Mouse (Mus musculus): ENCODE data around the gene Coro2a. TPM values are rescaled to one million over a fixed set of nuclear protein-coding genes. Genes with fewer than 3 reads are reported as not detected.
"Not testable (repeated sequence)": the region's sequence is repeated elsewhere in the genome, so short reads cannot be mapped to it uniquely, and the experiment has no call there.

Coro2a gene
- 100 to 1,000 TPM in 16 of 26 experiments, 10 to 100 TPM in 10; 19.8 to 277 (median 119) TPM for total RNA-seq (2018; cell fraction: chromatin; rRNA removed)
- 10 to 100 TPM; 44.6 to 93.4 (median 63.3) TPM for total RNA-seq (2018; cell fraction: cytosol; rRNA removed)
- 100 to 1,000 TPM in 9 of 26 experiments, 10 to 100 TPM in 17; 29.9 to 258 (median 87.1) TPM for total RNA-seq (2018; cell fraction: nucleus; rRNA removed)
- polyA plus RNA-seq (2018), result 34.5 to 36.9 TPM (median 35.4 TPM) in 3 replicates

- 0% methylated on average over 33 of the region's 66 CpGs for WGBS (ENCODE audit: missing documents)
- peak within 1 kb of the TSS; percentile 19; the same call in 1 of the 2 replicates for H3K27ac ChIP-seq
- peaks cover 46% of the 10 kb centered on the region for H3K79me2 ChIP-seq (ENCODE audit: inconsistent target)
- H3K4me3 ChIP-seq (ENCODE audit: inconsistent target), result peak within 1 kb of the TSS; percentile 56
- H3K36me3 ChIP-seq (ENCODE audit: inconsistent target), result no peaks in the 10 kb centered on the region
These were observed at the start of gene Coro2a for GRCm38 (mm10) chr4:46601844-46602423. Coro2a (minus strand) TSS chr4:46602202.

- peaks cover 46% of the 10 kb centered on the region for H3K79me2 ChIP-seq (ENCODE audit: inconsistent target)
- no peaks in the 10 kb centered on the region for H3K36me3 ChIP-seq (ENCODE audit: inconsistent target)
- H3K4me3 ChIP-seq (ENCODE audit: inconsistent target), result peak within 1 kb of the TSS; percentile 91
- under 1% methylated on average over 64 of the region's 69 CpGs for WGBS (ENCODE audit: missing documents)
- H3K27ac ChIP-seq, result peak within 1 kb of the TSS; percentile 48
These were observed 48.2 kb upstream of the Coro2a start, which contains the start of gene Tbc1d2 for GRCm38 (mm10) chr4:46650086-46650753. Tbc1d2 (minus strand) TSS chr4:46650209.

GRCm38 (mm10) chr4:46649161-46649560 is 47.2 kb upstream of the Coro2a start:
- no peaks in the 10 kb centered on the region for H3K36me3 ChIP-seq (ENCODE audit: inconsistent target)
- peak overlapping the region; percentile 48 for H3K27ac ChIP-seq
- peak overlapping the region; percentile 91 for H3K4me3 ChIP-seq (ENCODE audit: inconsistent target)
- 45% methylated on average over 4 of the region's 4 CpGs for WGBS (ENCODE audit: missing documents)
- peaks cover 53% of the 10 kb centered on the region for H3K79me2 ChIP-seq (ENCODE audit: inconsistent target)

GRCm38 (mm10) chr4:46643676-46644112 is 41.7 kb upstream of the Coro2a start:
- 56% methylated on average over 8 of the region's 8 CpGs for WGBS (ENCODE audit: missing documents)
- H3K27ac ChIP-seq, result peak overlapping the region; percentile 91
- no peaks in the 10 kb centered on the region for H3K36me3 ChIP-seq (ENCODE audit: inconsistent target)
- peaks cover 55% of the 10 kb centered on the region for H3K79me2 ChIP-seq (ENCODE audit: inconsistent target)
- H3K4me3 ChIP-seq (ENCODE audit: inconsistent target), result no peak overlapping the region

GRCm38 (mm10) chr4:46642924-46643675 is 41.1 kb upstream of the Coro2a start:
- Histone ChIP-seq H3K79me2 (ENCODE audit: inconsistent target) (peaks cover 49% of the 10 kb centered on the region), H3K27ac (peak overlapping the region; percentile 91), H3K36me3 (ENCODE audit: inconsistent target) (no peaks in the 10 kb centered on the region), H3K4me3 (ENCODE audit: inconsistent target) (no peak overlapping the region)
- 28% methylated on average over 8 of the region's 8 CpGs for WGBS (ENCODE audit: missing documents)

- Histone ChIP-seq H3K79me2 (ENCODE audit: inconsistent target) (peaks cover 31% of the 10 kb centered on the region; the same call in 1 of the 2 replicates), H3K36me3 (ENCODE audit: inconsistent target) (no peaks in the 10 kb centered on the region)
- 53% methylated on average over 4 of the region's 4 CpGs for WGBS (ENCODE audit: missing documents)
These were observed 39.3 kb upstream of the Coro2a start for GRCm38 (mm10) chr4:46641283-46641682.

GRCm38 (mm10) chr4:46639866-46640265 is 37.9 kb upstream of the Coro2a start:
- H3K27ac ChIP-seq, result no peak overlapping the region
- 0 out of 2 replicates have a peak, but pooled peaks cover under 1% of the 10 kb centered on the region for H3K36me3 ChIP-seq (ENCODE audit: inconsistent target)
- H3K4me3 ChIP-seq (ENCODE audit: inconsistent target), result no peak overlapping the region
- peaks cover 18% of the 10 kb centered on the region; the same call in 1 of the 2 replicates for H3K79me2 ChIP-seq (ENCODE audit: inconsistent target)
- WGBS (ENCODE audit: missing documents), result 93% methylated on average over 8 of the region's 8 CpGs

More at GRCm38 (mm10) chr4:46641283-46641682, 39.3 kb upstream of the Coro2a start:
- Histone ChIP-seq H3K4me3 (ENCODE audit: inconsistent target) (no peak overlapping the region), H3K27ac (peak overlapping the region; percentile 91)

GRCm38 (mm10) chr4:46637250-46637649 is 35.2 kb upstream of the Coro2a start:
- H3K4me3 ChIP-seq (ENCODE audit: inconsistent target); H3K36me3 ChIP-seq (ENCODE audit: inconsistent target); H3K79me2 ChIP-seq (ENCODE audit: inconsistent target); H3K27ac ChIP-seq: not testable (repeated sequence)
- 98% methylated on average over 9 of the region's 10 CpGs for WGBS (ENCODE audit: missing documents)

GRCm38 (mm10) chr4:46635702-46636430 is 33.9 kb upstream of the Coro2a start:
- Histone ChIP-seq H3K36me3 (ENCODE audit: inconsistent target) (0 out of 2 replicates have a peak, but pooled peaks cover 5% of the 10 kb centered on the region), H3K4me3 (ENCODE audit: inconsistent target) (no peak overlapping the region), H3K79me2 (ENCODE audit: inconsistent target) (no peaks in the 10 kb centered on the region; the same call in 1 of the 2 replicates), H3K27ac (0 out of 2 replicates have a peak overlapping the region, but pooled peaks have one; percentile 13)
- 41% methylated on average over 10 of the region's 16 CpGs for WGBS (ENCODE audit: missing documents)

- Histone ChIP-seq H3K36me3 (ENCODE audit: inconsistent target) (0 out of 2 replicates have a peak, but pooled peaks cover 5% of the 10 kb centered on the region), H3K27ac (no peak overlapping the region), H3K4me3 (ENCODE audit: inconsistent target) (no peak overlapping the region), H3K79me2 (ENCODE audit: inconsistent target) (no peaks in the 10 kb centered on the region; the same call in 1 of the 2 replicates)
- WGBS (ENCODE audit: missing documents), result 97% methylated on average over 6 of the region's 6 CpGs
These were observed 32.9 kb upstream of the Coro2a start for GRCm38 (mm10) chr4:46634881-46635280.

- not testable (repeated sequence) for H3K36me3 ChIP-seq (ENCODE audit: inconsistent target); H3K4me3 ChIP-seq (ENCODE audit: inconsistent target); H3K27ac ChIP-seq; H3K79me2 ChIP-seq (ENCODE audit: inconsistent target)
- WGBS (ENCODE audit: missing documents), result 97% methylated on average over 6 of the region's 6 CpGs
These were observed 31.6 kb upstream of the Coro2a start for GRCm38 (mm10) chr4:46633565-46633964.

- Histone ChIP-seq H3K27ac (no peak overlapping the region), H3K79me2 (ENCODE audit: inconsistent target) (no peaks in the 10 kb centered on the region), H3K4me3 (ENCODE audit: inconsistent target) (no peak overlapping the region), H3K36me3 (ENCODE audit: inconsistent target) (peaks cover 13% of the 10 kb centered on the region; the same call in 1 of the 2 replicates)
- 65% methylated on average over 2 of the region's 2 CpGs for WGBS (ENCODE audit: missing documents)
These were observed 30.5 kb upstream of the Coro2a start for GRCm38 (mm10) chr4:46632465-46632864.

- 4% methylated on average over 7 of the region's 9 CpGs for WGBS (ENCODE audit: missing documents)
- H3K4me3 ChIP-seq (ENCODE audit: inconsistent target), result no peak overlapping the region
- peak overlapping the region; percentile 25; the same call in 1 of the 2 replicates for H3K27ac ChIP-seq
- peaks cover 13% of the 10 kb centered on the region; the same call in 1 of the 2 replicates for H3K36me3 ChIP-seq (ENCODE audit: inconsistent target)
- H3K79me2 ChIP-seq (ENCODE audit: inconsistent target), result no peaks in the 10 kb centered on the region
These were observed 28.4 kb upstream of the Coro2a start for GRCm38 (mm10) chr4:46630390-46630789.

Measured in macrophage (primary cell).